Mouse (Mus musculus) adrenal gland, postnatal 36 days (tissue): ENCODE results near the gene Lrp6. TPM values are rescaled to one million over a fixed set of nuclear protein-coding genes. Genes with fewer than 3 reads are reported as not detected.

Experiments used
- DNase-seq, 2 experiments: peaks; one replicate each; pipeline ENCODE4 v3.0.0; 2021; ENCODE audit warnings: mixed read lengths in 1 of 2
- total RNA-seq, 2 experiments: library from RNA; stranded (reverse); gene quantifications; 2 replicates each; pipeline ENCODE4 v1.2.3; 2021

The Lrp6 gene
- total RNA-seq, 2 experiments from 2014 or later: 91.4 to 97.7 TPM

DNA sequence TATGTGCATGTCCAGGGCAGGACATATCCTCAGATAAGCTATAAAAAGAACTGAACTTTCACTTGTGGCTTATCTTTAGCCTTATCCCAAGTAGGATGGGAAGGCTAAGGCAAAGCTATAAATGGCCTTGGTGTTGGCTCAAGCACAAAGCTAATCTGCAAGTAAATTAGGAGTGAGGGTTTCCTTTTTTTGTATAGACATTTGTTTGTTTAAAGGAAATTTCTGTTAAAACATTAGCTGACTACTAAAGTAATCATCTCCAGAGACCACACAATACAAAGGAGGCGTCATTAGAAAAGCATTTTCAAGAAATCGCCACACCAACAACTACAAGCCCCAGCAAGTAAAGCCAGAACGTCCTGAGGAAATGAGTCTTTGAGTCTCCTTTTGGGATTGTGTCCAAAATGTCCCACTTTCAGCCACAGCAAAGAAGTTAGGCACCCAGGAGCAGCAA lies 8.6 kb upstream of the Lrp6 start:
- no peak for DNase-seq

DNA sequence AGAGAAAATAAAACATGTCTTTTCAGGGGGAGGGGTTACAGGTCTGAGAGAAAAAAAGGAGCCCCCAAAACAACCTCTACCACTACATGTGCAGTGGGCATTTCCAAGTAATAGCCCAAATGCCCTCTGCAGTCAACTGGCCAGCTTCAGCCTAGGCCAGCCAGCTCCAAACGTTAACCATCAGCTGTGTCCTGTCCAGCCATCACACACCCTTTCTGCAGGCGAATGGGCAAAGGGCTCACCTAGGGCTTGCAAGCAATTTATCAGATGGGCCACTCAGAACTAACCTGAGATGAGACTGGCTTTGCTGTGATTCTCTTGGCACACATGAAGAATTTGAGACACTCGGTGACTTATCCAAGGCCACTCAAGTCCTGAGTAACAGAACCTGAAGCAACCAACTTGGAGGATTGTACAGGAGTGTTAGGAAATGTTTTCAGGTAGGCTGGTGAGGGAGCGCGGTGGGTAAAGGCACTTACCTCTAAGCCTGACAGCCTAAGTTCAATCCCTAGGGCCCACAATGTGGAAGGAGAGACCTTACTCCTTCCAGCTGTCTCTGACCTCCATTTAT lies 1.3 kb upstream of the Lrp6 start:
- no peak for DNase-seq

DNA sequence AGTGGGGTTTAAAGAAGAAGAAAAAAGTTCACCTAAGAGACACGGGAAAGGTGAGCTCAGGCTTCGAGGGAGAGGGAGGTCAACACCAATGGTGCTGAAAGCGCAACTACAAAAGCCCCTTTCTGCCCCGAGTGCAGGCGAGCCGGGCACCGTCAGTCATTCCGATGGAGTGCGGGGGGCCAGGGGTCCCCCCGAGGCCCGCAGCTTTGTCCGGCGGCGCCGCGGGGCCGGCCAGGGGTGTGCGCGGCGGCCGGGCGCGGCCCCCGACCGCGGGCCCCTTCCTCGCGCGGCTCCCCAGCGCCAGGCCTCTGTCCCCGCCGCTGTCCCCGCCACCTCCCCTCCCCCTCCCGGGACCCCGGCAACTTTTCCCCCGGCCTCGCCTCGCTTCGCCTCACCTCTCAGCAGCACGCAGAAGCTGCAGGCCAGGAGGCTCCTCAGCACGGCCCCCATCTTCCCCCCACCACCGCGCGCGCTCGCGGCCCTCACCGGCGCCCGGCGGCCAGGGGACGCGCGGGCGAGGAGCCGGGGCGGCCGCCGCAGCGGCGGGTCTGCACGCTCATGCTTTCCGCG lies 432 bp downstream of the Lrp6 start:
- DNase-seq: no peak

DNA sequence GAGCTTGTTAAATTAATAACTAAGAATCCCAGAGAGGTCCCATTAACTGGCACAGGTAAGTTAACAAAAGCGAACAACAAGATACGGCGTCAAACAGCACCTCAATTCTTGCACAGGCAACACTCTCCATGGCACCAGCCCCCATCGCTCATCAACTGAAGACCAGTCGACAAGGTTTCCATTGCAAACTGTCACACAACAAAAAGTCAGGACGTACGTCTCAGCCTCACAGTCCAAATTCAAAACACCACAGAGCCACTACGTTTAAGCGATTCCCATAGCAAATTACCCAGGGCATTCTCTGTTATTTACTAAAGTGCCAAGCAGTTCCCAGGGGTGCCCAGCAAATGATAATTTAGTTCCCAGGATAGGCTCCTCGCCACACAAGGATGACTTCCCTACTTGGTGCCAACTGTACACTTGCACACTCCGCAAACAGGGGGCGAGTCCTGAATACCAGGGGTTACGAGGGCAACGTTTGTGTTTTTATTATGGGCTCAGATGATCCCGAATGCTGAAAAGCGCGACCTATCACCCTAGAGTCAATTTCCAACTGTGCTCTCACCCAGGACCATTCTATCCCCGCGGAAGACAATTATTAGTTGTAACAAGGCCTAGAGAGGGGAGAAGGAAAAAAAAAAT lies 1.0 kb downstream of the Lrp6 start:
- peak; percentile 12 to 17 for DNase-seq

DNA sequence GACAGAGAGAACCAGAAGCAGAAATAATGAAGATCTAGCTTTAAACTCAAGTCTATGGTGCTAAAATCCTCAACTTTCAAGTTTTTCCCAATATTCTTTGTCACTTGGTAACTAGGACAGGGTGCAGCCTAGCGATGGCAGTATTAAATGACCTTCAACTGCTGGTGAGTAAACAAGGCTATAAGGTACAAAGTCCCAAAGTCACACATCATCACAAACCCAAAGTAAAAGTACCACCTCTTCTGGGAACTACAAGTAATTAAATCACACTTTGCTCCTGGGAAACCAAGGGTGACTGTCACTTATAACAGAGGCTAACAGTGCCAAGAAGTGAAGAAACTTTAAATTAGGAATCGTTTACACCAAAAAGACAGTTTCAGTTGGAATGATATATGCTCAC lies 2.2 kb downstream of the Lrp6 start:
- DNase-seq: no peak

GRCm38 (mm10) chr6:134559635-134560034 lies 7.1 kb downstream of the Lrp6 start:
- DNase-seq: no peak

DNA sequence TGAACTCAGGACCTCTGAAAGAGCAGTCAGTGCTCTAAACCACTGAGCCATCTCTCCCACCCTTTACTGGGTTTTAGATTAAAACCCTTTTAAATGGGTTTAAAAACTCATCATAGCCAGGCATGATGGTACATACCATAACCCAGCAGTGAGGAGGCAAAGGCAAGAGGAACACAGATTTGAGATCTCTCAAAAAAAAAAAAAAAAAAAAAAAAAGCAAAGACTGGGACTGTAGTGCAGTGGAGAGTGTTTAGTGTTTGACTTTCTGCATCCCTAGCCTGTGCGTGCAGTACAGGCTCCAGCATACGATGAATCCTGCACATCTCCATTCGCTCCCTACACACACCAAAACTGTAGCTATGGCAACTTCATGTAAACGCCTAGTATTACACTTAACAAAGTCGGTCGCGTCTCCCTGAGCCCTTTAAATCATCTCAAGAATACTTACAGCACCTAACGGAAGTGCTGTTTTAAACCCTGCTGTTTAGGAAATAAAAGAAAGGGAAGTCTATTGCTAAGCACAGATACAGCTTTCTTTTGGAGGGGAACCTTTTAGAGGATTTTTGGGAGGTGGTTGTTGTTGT lies 8.1 kb downstream of the Lrp6 start:
- DNase-seq: no peak

GRCm38 (mm10) chr6:134557043-134557442 lies 9.7 kb downstream of the Lrp6 start:
- DNase-seq: no peak

DNA sequence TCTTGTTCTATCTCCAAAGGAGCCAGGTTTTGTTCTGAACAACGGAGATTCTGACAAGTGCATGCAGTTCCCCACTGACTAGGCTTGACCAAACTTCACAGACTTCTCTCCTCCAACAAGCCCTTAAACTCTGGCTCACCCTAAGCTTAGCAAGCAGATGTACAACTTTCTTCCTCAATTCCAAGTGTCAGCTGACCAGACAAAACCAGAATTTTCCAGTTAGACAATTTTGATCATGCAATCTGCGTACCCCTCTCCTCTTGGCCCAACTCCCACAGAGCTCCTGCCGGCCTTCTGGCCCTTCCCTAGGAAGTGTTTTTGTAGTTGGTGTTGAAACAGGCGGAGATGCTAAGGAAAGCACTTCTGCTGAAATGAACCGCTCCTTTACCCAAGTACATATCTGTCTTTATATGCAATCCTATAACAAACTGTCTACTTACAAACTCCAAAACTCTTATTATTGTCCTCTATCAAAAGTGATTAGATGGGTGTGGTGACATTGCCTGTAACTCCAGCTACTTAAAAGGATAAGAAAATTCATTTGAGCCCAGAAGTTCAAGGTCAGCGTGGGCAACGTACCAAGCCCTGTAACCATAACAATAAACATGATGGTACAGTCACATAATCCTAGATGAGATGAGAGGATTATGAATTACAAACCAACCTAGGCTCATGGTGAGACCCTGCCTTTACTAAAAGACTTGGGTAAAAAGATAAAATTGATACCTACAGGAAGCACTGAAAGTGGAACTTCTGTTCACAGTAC lies 10.4 kb downstream of the Lrp6 start:
- peak; percentile 66 to 77 for DNase-seq

DNA sequence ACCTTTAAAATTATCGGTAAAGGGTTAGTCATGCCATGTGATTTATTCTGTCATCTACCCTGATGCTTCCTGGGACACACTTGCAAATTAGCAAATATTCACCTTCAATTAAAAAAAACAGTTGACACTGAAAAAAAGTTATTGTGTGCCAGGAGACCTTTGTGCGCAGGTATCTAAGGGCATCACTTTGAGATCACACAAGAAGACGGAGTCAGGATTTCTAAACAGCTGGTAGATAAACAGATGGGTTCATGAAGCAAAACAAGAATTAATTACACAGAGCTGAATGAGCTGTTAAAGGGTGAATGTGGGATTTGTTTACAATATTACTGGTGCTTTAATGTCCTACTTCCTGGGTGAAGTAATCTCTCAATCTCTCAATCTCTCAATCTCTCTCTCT lies 11.6 kb downstream of the Lrp6 start:
- DNase-seq: no peak

GRCm38 (mm10) chr6:134554230-134554629 lies 12.5 kb downstream of the Lrp6 start:
- no peak for DNase-seq

GRCm38 (mm10) chr6:134551007-134551406 lies 15.8 kb downstream of the Lrp6 start:
- DNase-seq: no peak

DNA sequence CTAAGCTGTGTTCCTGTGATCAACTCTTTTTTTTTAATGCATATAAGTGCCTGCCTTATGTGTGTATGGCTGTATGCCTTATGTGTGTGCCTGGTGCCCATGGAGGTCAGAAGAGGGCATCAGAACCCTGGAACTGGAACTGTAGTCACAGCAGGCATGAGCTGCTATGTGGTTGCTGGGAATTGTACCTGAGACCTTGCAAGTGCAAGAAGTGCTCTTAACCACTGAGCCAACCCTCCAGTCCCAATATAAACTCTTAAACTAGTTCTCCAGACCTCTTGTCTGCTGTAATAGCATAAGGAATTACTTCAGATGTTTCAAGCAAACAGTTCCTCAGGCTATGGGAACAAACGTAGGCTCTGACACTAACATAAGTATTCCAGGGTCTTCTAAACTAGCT lies 16.4 kb downstream of the Lrp6 start:
- DNase-seq: no peak

DNA sequence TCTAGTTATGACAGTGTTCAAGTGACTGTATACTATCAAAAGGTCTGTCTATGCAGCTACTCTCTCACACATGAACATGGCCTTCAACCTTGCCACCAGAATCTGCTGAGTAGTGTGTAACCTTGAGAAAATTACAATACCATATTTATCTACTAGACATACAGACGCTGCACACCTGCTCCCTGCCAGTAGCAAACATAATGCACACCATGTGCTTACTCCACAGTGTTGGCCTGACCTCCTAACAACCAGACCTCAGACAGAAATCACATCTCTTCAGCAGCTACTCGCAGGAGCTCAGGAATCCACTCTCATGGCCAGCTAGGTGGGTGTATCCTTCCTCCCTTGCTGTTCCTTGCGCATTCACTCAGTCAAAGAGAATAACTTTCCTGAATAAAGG lies 21.9 kb downstream of the Lrp6 start:
- DNase-seq: no peak

DNA sequence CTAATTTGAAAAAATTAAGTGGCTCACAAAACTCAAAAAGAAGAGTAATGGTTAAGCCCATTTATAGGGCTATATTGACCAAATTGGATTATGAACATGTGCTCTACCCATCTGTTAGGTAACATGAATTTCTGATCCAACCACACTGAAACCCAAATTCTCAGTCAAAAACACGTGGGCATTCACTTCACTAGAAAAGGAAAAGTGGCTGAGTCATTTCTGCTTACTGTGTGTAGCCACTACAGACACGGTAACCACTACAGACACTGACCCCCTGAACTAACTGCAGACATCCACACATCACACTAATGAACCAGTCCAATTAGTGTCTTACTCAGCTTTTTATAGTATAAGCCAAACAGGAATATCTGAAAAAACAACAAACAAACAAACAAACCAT lies 22.7 kb downstream of the Lrp6 start:
- no peak for DNase-seq

- no peak for DNase-seq
Measured at GRCm38 (mm10) chr6:134543607-134544006, 23.2 kb downstream of the Lrp6 start.

DNA sequence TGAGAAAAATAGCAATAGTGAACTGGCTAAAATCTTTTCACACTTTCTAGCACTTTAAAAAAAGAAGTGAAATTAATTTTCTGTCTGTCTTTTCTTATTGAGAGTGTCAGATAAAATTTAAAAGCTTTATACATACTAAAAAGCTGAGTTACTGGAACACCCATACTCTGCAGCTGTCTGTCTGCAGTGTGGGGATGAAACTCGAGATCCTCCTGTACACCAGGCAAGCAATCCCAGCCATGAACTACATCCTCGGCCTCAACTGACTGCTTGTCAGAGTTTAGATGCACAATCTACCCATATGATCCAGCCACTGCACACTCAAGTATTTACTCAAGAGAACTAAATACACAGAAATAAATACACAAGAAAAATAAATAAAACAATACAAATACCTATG lies 24.4 kb downstream of the Lrp6 start:
- DNase-seq: no peak

GRCm38 (mm10) chr6:134540161-134540560 lies 26.6 kb downstream of the Lrp6 start:
- no peak for DNase-seq

GRCm38 (mm10) chr6:134539459-134539858 lies 27.3 kb downstream of the Lrp6 start:
- DNase-seq: no peak

DNA sequence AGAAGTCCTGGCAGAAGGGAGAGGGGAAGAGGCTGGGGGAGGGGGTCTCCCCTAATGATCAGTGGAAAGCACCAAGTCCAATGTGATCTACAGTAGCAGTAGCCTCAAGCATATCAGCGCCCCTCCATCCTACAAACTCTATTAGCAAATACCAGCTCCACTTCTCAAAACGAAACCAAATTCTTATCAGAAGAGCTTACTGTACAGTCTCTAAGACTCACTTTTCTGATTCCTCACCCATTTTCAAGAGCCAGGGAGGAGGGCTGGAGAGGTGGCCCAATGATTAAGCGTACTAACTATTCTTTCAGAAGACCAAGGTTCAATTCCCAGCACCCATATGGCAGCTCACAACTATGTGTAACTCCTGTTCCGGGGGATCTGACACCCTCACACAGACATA lies 28.0 kb downstream of the Lrp6 start:
- DNase-seq: no peak

GRCm38 (mm10) chr6:134537461-134538117 lies 29.2 kb downstream of the Lrp6 start:
- no peak for DNase-seq

DNA sequence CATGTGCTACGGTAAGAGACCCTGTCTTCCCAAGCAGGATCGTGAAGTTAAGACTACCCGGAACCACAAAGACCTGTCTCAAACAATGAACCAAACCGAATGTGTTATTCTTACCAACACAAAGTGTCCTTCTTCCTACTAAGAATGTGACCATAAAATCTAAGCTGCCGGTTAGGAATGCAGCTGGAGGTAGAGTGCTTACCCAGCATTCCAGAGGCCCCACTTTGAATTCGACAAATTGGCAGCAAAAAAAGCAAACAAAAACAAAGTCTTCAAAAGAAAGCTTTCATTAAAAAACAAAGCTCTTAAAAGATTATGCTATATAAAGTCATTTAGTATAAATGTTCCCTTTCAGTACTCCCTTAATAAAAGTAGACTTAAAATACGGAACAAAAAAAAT lies 31.6 kb downstream of the Lrp6 start:
- no peak for DNase-seq
